Mouse (Mus musculus) CH12.LX (cell line): ENCODE results near the gene Atxn7l1. TPM values are rescaled to one million over a fixed set of nuclear protein-coding genes. Genes with fewer than 3 reads are reported as not detected.

Source experiments
- DNase-seq: peaks from one replicate; pipeline ENCODE4 v3.0.0-alpha.2; 2013; ENCODE audit errors: extremely low read depth
- H3K27ac ChIP-seq: 2 replicates; pipeline ENCODE4 v1.5.1; 2012; ENCODE audit warnings: low read depth, mild to moderate bottlenecking, control low read depth, moderate library complexity; ENCODE audit not compliant: insufficient read depth
- H3K27me3 ChIP-seq: replicated peaks from 2 replicates; pipeline ENCODE3; 2012; ENCODE audit warnings: inconsistent platforms
- H3K36me3 ChIP-seq, 2 experiments: replicated peaks in 1 of 2; 2 replicates each; pipeline versions ENCODE3 to v1.6.1; 2012; ENCODE audit warnings: inconsistent platforms in 1 of 2, low read length in 1 of 2, mild to moderate bottlenecking in 1 of 2, mixed read lengths in 1 of 2, moderate library complexity in 1 of 2; ENCODE audit not compliant: control insufficient read depth in 1 of 2, insufficient read depth in 1 of 2
- H3K4me1 ChIP-seq, 2 experiments: 2 replicates each; pipeline ENCODE4 v1.6.1; 2012; ENCODE audit warnings: inconsistent platforms in 1 of 2, moderate library complexity in 1 of 2; ENCODE audit not compliant: insufficient read depth in 2 of 2, control insufficient read depth in 1 of 2
- H3K4me2 ChIP-seq: 2 replicates; pipeline ENCODE4 v1.6.1; 2012; ENCODE audit warnings: low read depth, mild to moderate bottlenecking, control low read depth; ENCODE audit not compliant: poor library complexity, insufficient read depth, severe bottlenecking
- H3K4me3 ChIP-seq, 3 experiments: fragments of 150-350 bp in 1 of 3; sonication (generic) in 1 of 3; replicated peaks in 1 of 3; 2 replicates each; pipeline versions ENCODE3 to v1.5.1; 2011 to 2012; ENCODE audit warnings: low read depth in 2 of 3, low read length in 2 of 3, mild to moderate bottlenecking in 2 of 3, moderate library complexity in 2 of 3, control low read depth in 1 of 3, improper control_type of control experiment in 1 of 3, inconsistent platforms in 1 of 3, mixed read lengths in 1 of 3; ENCODE audit not compliant: poor library complexity in 1 of 3
- H3K79me2 ChIP-seq: replicated peaks from 2 replicates; pipeline ENCODE4 v1.6.1; 2012; ENCODE audit warnings: mild to moderate bottlenecking, moderate library complexity; ENCODE audit not compliant: control insufficient read depth, poor library complexity, insufficient read depth, severe bottlenecking; ENCODE audit errors: extremely low read depth
- H3K9ac ChIP-seq: 2 replicates; pipeline ENCODE4 v1.6.1; 2012; ENCODE audit warnings: low read depth, mild to moderate bottlenecking, control low read depth, moderate library complexity; ENCODE audit not compliant: insufficient read depth
- H3K9me3 ChIP-seq: replicated peaks from 2 replicates; pipeline ENCODE3; 2012; ENCODE audit warnings: low read length, inconsistent platforms, mixed read lengths
- BHLHE40 ChIP-seq: IDR thresholded peaks from 2 replicates; pipeline ENCODE4 v1.6.1; 2011; ENCODE audit warnings: mild to moderate bottlenecking, low read depth, low read length, improper control_type of control experiment
- CHD1 ChIP-seq: IDR thresholded peaks from 2 replicates; pipeline ENCODE4 v1.6.1; 2012; ENCODE audit warnings: low read depth, low read length, improper control_type of control experiment, inconsistent platforms
- CHD2 ChIP-seq: IDR thresholded peaks from 2 replicates; pipeline ENCODE4 v1.6.1; 2011; ENCODE audit warnings: low read length, improper control_type of control experiment
- CTCF ChIP-seq, 2 experiments: IDR thresholded peaks in 1 of 2; conservative IDR thresholded peaks in 1 of 2; 2 replicates each; pipeline ENCODE4 v1.5.1; 2011 to 2012; ENCODE audit warnings: low read depth in 2 of 2, low read length in 2 of 2, improper control_type of control experiment in 1 of 2, inconsistent platforms in 1 of 2, mild to moderate bottlenecking in 1 of 2, moderate library complexity in 1 of 2
- E2F4 ChIP-seq: IDR thresholded peaks from 2 replicates; pipeline ENCODE4 v1.6.1; 2011; ENCODE audit warnings: low read depth, low read length, improper control_type of control experiment; ENCODE audit not compliant: insufficient replicate concordance
- EP300 ChIP-seq: IDR thresholded peaks from 2 replicates; pipeline ENCODE4 v1.6.1; 2011; ENCODE audit warnings: low read length, improper control_type of control experiment
- IRF4 ChIP-seq: IDR thresholded peaks from 2 replicates; pipeline ENCODE4 v1.6.1; 2014; ENCODE audit warnings: low read depth, mild to moderate bottlenecking, inconsistent platforms, low read length, improper control_type of control experiment
- MAFK ChIP-seq: IDR thresholded peaks from 2 replicates; pipeline ENCODE4 v1.6.1; 2011; ENCODE audit warnings: low read length, improper control_type of control experiment; ENCODE audit not compliant: insufficient replicate concordance
- NRF1 ChIP-seq: IDR thresholded peaks from 2 replicates; pipeline ENCODE4 v1.6.1; 2014; ENCODE audit warnings: low read depth, mild to moderate bottlenecking, inconsistent platforms, low read length, improper control_type of control experiment, moderate library complexity
- POLR2AphosphoS2 ChIP-seq: IDR thresholded peaks from 2 replicates; pipeline ENCODE4 v1.6.1; 2011; ENCODE audit warnings: low read depth, low read length, improper control_type of control experiment
- RAD21 ChIP-seq: IDR thresholded peaks from 2 replicates; pipeline ENCODE4 v1.6.1; 2011; ENCODE audit warnings: low read depth, mild to moderate bottlenecking, low read length, improper control_type of control experiment, moderate library complexity
- RCOR1 ChIP-seq: conservative IDR thresholded peaks from 2 replicates; pipeline ENCODE4 v1.6.1; 2012; ENCODE audit warnings: low read depth, mild to moderate bottlenecking, inconsistent platforms, low read length, improper control_type of control experiment
- SIN3A ChIP-seq: IDR thresholded peaks from 2 replicates; pipeline ENCODE4 v1.6.1; 2012; ENCODE audit warnings: low read length, improper control_type of control experiment, inconsistent platforms
- UBTF ChIP-seq: IDR thresholded peaks from 2 replicates; pipeline ENCODE4 v1.6.1; 2012; ENCODE audit warnings: low read depth, mild to moderate bottlenecking, inconsistent platforms, low read length, improper control_type of control experiment, moderate library complexity
- USF1 ChIP-seq: IDR thresholded peaks from 2 replicates; pipeline ENCODE4 v1.6.1; 2014; ENCODE audit warnings: low read depth, mild to moderate bottlenecking, inconsistent platforms, low read length, improper control_type of control experiment
- ZC3H11A ChIP-seq: IDR thresholded peaks from 2 replicates; pipeline ENCODE4 v1.6.1; 2012; ENCODE audit warnings: low read depth, mild to moderate bottlenecking, inconsistent platforms, low read length, improper control_type of control experiment
- ZKSCAN1 ChIP-seq: IDR thresholded peaks from 2 replicates; pipeline ENCODE4 v1.6.1; 2012; ENCODE audit warnings: low read depth, inconsistent platforms, low read length, improper control_type of control experiment, borderline replicate concordance
- ZMIZ1 ChIP-seq: IDR thresholded peaks from 2 replicates; pipeline ENCODE4 v1.6.1; 2012; ENCODE audit warnings: low read depth, mild to moderate bottlenecking, inconsistent platforms, low read length, improper control_type of control experiment
- ZNF384 ChIP-seq: IDR thresholded peaks from 2 replicates; pipeline ENCODE4 v1.6.1; 2012; ENCODE audit warnings: low read depth, low read length, improper control_type of control experiment, inconsistent platforms
- dilution Hi-C: fragments of 300-500 bp; cut with MboI; formaldehyde crosslinking; loops from 2 replicates; pipeline ENCODE4 v1.14.3; 2020; ENCODE audit warnings: low sequenced_read_pairs; ENCODE audit not compliant: extremely low pct_unique_long_range_greater_than_20kb, extremely low pct_ligation_motif_present
- in situ Hi-C: fragments of 300-500 bp; cut with MboI; formaldehyde crosslinking; loops from 3 replicates; pipeline ENCODE4 v1.14.3; 2019; ENCODE audit warnings: low sequenced_read_pairs, low pct_ligation_motif_present, low pct_unique_long_range_greater_than_20kb, mixed read lengths
- polyA plus RNA-seq: library from polyadenylated mRNA; unstranded; fragments of >175 nt; gene quantifications from 2 replicates; pipeline ENCODE4 v1.2.1, GENCODE M21; 2012; ENCODE audit warnings: low read depth; ENCODE audit not compliant: insufficient read length
- total RNA-seq, 2 experiments: library from RNA; depleted of rRNA; stranded (reverse); fragments of 300-350 nt in 1 of 2; fragments of >200 nt in 1 of 2; gene quantifications; 2 replicates each; pipeline ENCODE4 v1.2.3; 2012 to 2014

Atxn7l1 gene
- total and polyA plus RNA-seq, 3 experiments = 8.6 to 55.7 (median 9.0) TPM

GRCm38 (mm10) chr12:33390844-33391560 is 243.5 kb downstream of the Atxn7l1 start:
- Histone ChIP-seq H3K79me2 (no peaks in the 10 kb centered on the region), H3K27ac (no peak overlapping the region), H3K4me1 (no peaks in the 10 kb centered on the region; a peak in 1 of 4 replicates), H3K4me3 (no peak overlapping the region), H3K4me2 (no peak overlapping the region), H3K9me3 (no peaks in the 10 kb centered on the region), H3K27me3 (peaks cover 14% of the 10 kb centered on the region), H3K36me3 (no peaks in the 10 kb centered on the region), H3K9ac (no peak overlapping the region)
- no peak for TF ChIP-seq ZKSCAN1
- no peak for TF ChIP-seq CHD1
- no peak for TF ChIP-seq E2F4
- no peak for TF ChIP-seq EP300
- no peak for TF ChIP-seq RCOR1
- no peak for TF ChIP-seq POLR2AphosphoS2
- TF ChIP-seq MAFK = no peak
- no peak for TF ChIP-seq USF1
- TF ChIP-seq ZNF384 = no peak
- peak; percentile 33 for TF ChIP-seq RAD21
- TF ChIP-seq CTCF (conservative IDR thresholded peaks at IDR 0.05 in 1 of 2, IDR thresholded peaks at IDR 0.05 in 1 of 2; ENCODE audit: low read depth in 2 of 2, low read length in 2 of 2) = peak in 1 of 2 experiments; percentile 42; a peak in 2 of 4 replicates
- no peak for TF ChIP-seq CHD2
- no peak for TF ChIP-seq UBTF
- DNase-seq = no peak
- in situ Hi-C loops = no loop called here
- dilution Hi-C loops = no loop called here

GRCm38 (mm10) chr12:33394804-33395623 is 247.5 kb downstream of the Atxn7l1 start, which contains the start of gene Efcab10:
Efcab10 (plus strand) TSS chr12:33394854.
- TF ChIP-seq ZC3H11A = no peak
- no peak for TF ChIP-seq CTCF (conservative IDR thresholded peaks at IDR 0.05 in 1 of 2, IDR thresholded peaks at IDR 0.05 in 1 of 2; ENCODE audit: low read depth in 2 of 2, low read length in 2 of 2)
- no peak for TF ChIP-seq NRF1
- no peak for TF ChIP-seq MAFK
- no peak for TF ChIP-seq IRF4
- no peak for TF ChIP-seq SIN3A
- 0 out of 2 replicates have a peak, but pooled peaks have one; percentile 22 for TF ChIP-seq BHLHE40
- TF ChIP-seq ZMIZ1 = no peak
- no peak within 1 kb of the TSS for H3K27ac ChIP-seq
- dilution Hi-C loops (no loop called here), in situ Hi-C loops (no loop called here)
- no peaks in the 10 kb centered on the region; a peak in 1 of 4 replicates for H3K4me1 ChIP-seq
- no peak for DNase-seq
- H3K4me3 ChIP-seq = no peak within 1 kb of the TSS
- no peaks in the 10 kb centered on the region for H3K9me3 ChIP-seq
- no peak within 1 kb of the TSS for H3K4me2 ChIP-seq
- no peak within 1 kb of the TSS for H3K9ac ChIP-seq
- H3K79me2 ChIP-seq = no peaks in the 10 kb centered on the region
- H3K36me3 ChIP-seq = no peaks in the 10 kb centered on the region
- H3K27me3 ChIP-seq = no peaks in the 10 kb centered on the region
